Mouse (Mus musculus): ENCODE measurements at regions not wholly inside any gene's neighbourhood (a gene's known extent, or its start where the extent isn't known, plus 50 kb on each side); places are given as distances from the start of the nearest gene placed in this dataset.

DNA sequence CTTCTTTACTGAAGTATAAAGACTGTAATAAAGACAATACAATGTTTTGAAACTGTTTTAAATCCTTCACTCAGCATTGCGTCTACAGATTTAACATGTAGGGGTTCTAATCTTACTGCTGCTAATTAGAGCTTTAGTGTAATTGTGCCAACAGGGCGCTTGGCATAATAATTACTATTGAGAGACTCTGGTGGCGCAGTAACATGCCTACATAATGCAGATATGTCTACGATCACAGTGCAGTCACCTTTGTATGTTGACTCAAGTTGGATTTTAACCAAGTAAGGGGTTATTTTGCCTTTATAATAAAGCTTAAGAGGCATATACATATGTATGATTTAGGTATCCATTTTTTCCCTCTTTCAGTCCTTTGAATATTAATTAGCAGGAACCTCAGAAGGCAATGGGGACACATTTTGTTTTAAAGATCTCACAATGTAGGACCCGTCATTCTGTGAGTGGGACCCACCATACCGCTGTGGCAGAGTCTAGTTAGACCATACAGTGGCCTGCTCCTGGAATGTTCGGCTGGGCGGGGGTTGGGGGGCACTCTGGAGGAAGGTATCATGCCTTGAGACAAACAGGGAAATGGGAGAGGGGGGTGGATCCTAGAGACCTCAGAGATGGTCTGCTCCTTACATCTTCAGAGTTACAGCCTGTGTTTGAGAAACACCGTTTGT is 521.3 kb upstream of the Sall1 start:
- TF ChIP-seq POLR2A (IDR thresholded peaks at IDR 0.05; ENCODE audit: low read depth, low read length) (no peak), CTCF (IDR thresholded peaks at IDR 0.05; ENCODE audit: extremely low read depth, insufficient read length, insufficient replicate concordance, low read depth, low read length) (no peak)

All from small intestine, adult 2 months (tissue).